Mouse (Mus musculus): ENCODE data around the gene Adm2.

Gene Adm2

DNA sequence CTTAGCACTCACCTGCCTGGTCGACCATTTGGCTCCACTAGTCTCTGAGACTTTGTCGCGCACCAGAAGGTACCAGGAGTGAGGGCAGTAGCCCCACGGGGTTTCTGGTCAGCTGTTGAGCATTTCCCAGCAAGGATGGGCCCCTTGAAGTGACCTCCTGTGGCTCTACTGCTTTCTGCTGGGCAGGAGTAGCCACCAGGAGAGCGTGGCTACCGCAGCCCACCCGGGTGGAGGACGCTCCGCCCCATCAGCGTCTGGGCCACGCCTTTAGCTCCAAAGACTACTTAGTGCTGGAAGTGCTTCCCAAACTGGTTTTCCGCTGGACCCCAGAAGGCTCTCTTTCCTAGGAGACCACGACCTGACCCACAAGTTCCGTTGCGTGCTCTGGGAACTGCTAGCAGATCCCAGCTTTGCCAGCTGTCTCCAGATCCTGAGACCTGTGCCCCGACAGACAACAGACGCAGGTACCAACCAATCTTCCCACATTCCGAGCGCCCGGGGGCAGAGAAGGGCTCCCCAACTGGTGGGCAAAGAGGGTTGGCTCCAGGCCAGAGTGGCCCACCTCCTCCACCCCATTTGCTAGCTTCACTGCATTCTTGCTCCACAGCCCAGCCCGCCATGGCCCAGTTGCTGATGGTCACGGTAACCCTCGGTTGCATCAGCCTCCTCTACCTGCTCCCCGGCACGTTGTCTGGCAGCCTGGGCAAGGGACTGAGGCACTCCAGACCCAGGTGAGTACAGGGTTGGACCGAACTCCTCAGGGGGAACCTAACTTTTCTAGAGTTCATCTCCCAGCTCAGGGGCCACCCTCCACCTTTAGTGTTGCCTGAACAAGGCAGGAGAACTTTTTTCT lies at the start of gene Adm2:
Adm2 (plus strand) TSS at position 51 of the 853 bp plus-strand sequence.
- DNase-seq (ENCODE audit: low spot score): peak; percentile 34

DNA sequence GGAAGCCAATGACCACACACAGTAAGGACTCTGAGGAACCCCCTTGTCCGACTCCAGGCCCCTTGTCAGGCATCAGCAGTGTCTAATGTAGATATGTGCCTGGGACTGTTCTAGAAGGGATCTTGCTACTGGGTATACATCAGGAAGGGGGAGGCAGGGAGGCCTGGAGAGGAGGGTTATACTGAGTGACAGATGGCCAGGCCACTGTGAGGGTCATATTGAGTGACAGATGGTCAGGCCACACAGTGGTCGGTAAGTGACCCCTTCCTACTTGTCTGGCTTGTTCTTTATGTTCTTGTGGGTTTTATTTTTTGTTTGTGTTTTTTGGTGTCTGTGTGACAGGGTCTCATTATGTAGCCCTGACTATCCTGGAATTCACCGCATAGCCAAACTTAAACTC lies 47.0 kb upstream of the Adm2 start:
- DNase-seq (ENCODE audit: low spot score): peak; percentile 43

DNA sequence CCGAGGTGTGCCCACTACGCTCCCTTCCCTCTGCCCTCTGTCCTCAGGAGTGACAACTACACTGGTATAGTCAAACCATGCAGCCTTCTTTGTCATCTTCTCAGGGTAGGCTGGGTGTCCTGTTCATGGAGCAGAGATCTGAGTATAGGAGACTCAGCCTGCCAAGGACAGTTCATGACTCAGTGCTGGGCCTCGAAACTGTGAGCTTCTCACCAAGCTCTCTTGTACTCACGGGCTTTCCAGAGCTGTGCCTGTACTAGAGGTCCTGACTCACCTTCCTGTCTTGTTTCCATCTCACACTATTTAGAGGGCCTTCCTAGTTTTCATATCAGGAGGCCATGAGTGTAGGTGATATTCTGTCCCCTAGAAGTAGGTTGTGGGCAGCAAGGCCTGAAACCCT lies 45.2 kb upstream of the Adm2 start:
- no peak for DNase-seq (ENCODE audit: low spot score)

DNA sequence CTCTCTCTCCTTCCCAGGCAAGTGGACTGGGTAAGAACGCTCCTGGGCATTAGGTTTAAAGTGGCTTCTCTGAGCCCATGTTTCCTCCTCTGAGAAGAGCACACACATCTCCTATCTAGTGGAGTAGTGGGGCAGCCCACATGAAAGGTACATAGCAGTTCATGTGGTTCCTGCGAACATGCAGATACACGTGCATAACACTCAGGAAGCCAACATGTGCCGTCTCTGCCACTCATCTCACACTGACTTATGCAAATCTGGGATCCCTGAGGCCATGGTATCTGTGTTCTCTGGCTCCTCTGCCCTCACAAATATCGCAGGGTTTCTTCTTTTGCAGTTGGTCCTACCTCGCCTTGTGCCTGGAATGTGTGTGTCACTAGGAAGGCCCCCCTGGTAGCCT lies 40.0 kb upstream of the Adm2 start:
- DNase-seq (ENCODE audit: low spot score): no peak

DNA sequence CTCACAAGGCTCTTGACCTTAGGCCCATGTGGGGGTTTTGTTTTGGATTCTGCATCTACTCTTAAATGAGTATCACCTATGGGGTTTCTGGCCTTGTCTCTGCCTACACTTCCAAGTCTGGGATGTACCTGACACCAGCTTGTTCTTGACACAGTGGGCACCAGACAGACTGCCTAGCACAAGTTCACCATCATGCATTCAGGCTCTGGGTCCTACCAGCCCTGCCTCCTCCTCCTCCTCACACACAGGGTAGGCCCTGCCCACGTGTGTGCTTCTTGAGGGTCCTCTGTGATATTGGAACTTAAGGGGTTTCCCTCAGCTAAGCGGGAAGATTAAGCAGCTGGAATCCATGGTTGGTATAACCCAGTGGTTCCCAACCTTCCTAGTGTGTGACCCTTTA lies 38.4 kb upstream of the Adm2 start:
- DNase-seq (ENCODE audit: low spot score): no peak

DNA sequence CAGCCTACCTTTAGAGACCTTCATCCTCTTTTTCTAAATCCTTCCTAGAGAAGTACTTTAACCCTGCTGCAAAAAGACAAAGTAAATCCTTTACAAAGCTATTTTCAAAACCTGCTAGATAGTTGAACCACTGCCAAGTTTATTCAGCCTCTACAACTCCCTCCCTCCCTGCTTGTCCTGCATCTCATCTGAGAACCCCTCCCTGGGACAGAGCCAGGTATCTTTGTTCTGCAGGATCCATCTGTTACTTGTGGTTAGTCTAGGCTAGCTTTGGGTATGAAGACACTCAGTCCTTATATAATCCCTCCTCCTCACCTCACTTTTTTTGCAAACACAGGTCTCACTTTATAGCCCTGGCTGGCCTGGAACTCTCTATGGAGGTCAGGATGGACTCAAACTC lies 37.5 kb upstream of the Adm2 start:
- DNase-seq (ENCODE audit: low spot score): no peak

DNA sequence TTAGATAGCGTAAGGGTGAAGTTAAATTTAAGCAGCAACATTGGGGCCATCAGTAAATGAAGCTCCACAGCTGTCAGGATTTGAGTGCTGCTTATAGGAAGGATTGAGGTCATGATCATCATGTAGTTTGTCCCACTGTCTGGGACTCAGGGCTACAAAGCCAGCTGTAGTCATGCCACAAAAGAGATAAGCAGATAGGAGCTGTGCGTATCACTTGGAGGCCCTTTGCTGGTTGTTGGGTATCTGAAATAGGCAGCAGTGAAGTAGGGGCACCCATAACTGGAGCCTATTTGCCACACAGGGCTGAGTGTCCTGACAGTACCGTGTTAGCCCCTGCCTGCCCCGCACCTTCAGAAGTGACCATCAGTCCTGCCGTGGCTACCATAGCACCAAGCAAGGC lies 37.0 kb upstream of the Adm2 start:
- no peak for DNase-seq (ENCODE audit: low spot score)

DNA sequence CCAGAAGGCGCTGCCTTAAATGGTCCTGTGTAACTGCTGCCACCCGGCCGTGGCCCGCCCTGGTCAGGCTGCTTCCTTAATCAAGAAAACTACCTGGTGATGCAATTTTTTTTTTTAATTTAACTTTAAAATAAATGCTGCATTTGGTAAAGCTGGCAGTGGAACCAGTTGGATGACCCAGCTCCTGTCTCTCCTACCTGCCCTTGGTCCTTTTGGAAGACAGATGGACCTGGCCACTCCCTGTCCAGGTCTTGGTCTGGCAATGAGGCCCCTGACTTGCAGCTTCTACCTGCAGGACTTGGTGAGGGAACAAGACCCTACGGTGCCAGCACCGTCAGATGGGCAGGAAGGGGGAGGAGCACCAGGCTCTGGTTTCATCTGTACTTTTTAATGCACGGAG lies 36.4 kb upstream of the Adm2 start:
- no peak for DNase-seq (ENCODE audit: low spot score)

DNA sequence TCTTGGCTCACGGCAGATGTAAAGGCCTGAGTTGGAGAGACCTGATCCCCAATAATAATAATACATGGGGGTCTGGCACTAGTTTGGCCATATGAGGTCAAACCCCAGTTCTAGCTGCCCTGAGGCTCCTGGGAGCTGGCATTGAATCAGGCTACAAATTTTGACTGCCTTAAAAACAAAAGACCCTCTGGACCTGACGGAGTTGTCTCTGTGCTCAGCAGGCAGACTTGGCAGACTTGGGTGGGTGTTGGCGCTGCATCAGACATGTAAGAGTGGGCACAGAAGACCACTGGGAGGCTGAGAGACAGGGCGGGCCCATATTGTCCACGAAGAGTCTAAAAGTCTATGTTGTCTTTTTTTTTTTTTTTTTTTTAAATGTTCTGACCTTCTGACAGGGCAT lies 35.9 kb upstream of the Adm2 start:
- DNase-seq (ENCODE audit: low spot score): no peak

DNA sequence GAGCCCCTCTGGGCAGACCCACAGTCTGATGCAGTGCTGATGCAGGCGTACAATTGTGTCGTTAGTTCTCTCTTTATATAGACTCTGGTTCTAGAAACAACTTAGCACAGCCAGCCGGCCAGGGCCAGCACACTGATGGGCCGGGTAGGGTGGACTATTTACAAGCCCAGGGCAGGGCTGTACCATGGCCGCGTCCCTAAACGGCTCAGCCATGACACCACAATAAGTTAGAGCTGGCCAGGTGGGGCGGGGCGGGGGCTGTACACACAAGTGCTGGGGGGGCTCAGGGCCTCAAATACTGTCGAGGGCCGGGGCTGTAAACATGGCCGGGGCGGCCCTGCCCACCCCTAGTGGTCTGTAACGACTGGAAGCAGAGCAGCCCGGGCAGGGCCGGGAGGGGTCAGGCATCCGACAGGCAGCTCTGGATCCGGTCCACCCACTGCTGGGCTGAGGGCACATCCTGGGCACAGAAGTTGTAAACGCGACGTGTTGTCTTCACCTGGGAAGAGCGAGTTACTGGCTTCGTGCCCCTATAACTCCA lies 34.2 kb upstream of the Adm2 start:
- DNase-seq (ENCODE audit: low spot score): no peak

DNA sequence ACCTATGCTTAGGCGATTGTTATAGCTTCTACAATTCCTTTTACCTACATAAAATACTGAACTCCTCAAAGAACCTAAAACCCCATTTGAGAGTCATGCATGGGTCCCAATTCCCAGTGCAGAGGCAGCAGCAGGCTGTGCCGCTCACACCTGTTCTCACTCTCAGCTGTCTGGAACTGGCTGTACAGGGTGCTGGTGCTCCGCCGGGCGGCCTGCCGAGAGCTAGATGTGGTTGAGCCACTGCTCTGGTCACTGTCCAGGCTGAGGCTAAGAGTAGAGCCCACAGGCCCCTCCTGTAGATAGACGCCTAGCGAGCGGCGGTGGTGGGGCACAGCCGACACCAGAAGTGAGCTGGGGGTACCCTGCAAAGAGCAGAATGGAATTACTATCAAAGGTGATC lies 33.1 kb upstream of the Adm2 start:
- no peak for DNase-seq (ENCODE audit: low spot score)

DNA sequence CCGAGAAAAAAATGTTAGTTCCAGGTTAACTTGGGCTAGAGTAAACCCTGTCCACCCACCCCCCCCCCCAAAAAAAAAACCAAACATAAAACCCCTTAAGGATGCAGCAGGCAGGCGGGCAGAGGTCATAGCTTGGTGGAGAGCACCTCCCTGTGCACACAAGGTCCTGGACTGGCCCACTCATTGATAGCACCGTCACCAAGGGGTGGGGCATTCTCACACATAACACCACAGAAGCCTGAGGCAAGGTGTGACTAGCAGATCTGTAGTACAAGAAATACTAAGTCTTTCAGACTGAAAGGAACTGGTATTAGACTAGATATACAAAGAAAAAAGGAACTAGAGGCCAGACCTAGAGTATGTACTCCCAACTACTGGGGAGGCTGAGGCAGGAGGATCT lies 31.0 kb upstream of the Adm2 start:
- DNase-seq (ENCODE audit: low spot score): no peak

DNA sequence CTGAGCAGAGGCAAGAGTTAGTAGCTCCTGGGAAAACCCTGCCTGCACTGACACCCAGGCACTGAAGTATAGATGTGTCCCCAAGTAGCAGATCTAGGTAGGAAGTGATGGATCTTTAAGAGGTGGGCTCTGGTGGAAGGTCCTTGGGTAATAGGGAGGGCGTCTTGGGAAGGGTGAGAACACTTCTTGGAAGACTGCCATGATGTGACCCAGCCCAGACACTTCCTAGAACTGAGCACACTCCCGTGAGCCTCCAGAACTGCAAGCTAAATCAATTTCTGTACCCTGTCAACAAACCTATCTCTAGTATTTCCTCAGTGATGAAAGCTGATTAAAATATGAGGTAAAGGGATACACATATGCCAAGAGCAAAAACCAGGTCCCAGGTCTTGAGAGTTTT lies 29.7 kb upstream of the Adm2 start:
- DNase-seq (ENCODE audit: low spot score): no peak

DNA sequence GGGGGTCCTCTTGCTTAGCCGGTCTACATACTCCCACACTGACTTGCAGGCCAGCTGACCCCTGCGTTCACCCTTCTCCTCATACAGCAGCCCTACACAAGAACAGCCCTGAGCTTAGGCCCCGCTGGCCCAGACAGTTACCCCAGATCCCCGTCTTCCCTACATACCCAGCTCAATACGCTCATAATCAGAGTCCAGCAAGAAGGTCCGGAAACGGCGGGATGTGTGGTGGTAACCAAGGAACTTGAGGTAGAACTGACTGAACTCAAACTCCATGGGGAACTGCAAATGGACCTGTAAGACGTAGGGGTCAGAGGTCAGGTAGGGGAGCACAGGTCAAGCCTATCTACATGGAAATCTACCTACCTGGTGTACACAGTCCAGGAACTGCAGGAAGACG lies 28.7 kb upstream of the Adm2 start:
- DNase-seq (ENCODE audit: low spot score): no peak

DNA sequence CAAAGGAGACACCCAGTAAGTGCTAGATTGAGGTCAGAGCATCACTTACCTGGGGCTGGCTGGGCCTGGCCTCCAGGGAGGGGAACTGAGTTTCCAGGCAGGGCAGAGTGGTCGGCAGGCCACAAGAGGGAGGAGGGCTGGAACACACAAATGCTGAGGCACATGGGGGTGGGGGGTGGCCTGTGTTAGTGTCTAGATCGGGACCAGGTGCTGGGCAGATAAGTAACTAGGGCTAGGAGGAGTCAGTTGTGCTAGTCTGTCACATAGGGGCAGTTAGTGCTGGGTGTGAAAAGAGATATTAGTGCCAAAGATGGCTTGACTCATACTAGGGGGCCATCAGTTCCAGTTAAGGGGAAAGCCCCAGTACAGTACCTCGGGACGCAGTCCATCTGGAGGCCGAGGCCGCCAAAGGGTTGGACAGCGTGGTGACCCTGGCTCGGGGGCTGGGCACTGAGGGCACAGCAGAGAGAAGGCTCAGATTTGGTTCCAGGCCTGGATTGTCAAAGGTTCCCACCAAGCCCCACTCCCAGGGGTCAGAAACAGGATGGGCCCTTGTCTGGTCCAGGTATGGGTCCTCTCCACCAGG lies 26.8 kb upstream of the Adm2 start:
- no peak for DNase-seq (ENCODE audit: low spot score)

DNA sequence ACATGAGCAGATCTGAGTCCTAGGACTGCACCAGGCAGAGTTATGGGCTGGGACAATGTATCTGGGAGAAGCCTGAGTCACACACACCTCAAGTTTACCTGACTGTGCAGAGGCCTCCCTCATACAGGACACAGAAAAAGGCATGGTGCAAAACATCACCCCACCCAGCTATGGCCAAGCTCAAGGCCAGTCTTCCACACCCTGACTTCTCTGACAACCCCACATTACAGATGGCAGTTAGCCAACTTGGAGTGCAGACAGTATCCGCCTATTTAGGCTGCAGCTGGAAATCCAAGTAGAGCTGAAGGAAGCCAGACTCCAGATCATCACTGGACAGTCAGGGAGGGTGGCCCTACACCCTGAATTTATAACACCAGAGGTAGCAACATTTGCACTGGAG lies 26.1 kb upstream of the Adm2 start:
- DNase-seq (ENCODE audit: low spot score): no peak

DNA sequence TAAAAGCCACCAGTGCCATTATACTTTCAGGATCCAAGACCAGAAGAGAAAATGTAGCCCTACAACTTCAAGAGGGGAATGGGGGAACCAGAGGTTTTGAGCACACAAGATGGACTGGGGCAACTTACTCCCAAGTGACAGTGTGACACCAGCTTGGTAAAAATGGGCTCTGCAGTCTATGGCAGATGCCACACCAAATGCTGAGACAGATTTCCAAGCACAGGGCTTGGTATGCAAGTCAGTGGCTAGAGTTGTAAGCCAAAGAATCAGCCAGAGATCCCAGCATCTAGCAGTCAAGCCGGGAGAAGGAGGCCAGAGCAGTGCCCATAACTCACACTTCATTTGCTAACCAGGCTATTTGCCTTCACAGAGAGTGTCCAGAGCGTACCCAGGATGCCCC lies 24.8 kb upstream of the Adm2 start:
- no peak for DNase-seq (ENCODE audit: low spot score)

DNA sequence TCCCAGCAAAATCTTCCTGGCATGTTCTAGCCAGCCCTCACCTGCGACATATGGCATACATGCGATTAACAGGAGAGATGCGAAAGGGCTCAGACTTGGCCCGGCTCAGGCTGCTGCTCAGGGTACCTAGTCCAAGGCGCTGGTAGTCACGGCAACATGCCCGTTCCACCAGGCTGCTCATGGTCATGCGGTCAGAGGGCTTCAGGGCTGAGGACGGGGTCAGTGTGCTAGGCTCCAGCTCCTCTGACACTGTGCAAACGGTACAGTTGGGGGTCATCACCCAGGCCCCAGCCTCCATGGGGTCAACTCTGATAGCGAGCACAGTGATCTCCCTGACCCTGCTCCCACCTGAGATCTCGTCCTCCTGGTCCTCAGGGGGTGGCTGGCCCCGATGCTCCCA lies 22.3 kb upstream of the Adm2 start:
- DNase-seq (ENCODE audit: low spot score): no peak

DNA sequence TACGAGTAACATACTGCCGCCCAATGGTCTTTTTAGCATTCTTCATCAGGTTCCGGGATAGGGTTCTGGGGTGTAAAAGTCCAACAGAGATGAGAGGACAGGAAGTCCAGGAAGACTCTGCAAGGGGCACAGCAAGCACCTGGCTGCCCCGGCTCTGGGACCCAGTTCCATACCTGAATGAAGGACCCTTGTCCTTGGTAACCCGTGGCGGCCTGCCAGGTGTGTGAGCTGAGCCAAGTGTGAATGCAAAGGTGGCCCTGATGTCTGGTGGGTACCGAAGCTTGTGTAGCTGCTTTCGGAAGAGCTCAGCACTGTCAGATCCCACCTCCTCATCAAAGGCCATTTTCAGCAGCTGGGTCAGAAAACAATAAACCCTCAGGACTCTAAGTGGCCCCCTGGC lies 21.9 kb upstream of the Adm2 start:
- no peak for DNase-seq (ENCODE audit: low spot score)

DNA sequence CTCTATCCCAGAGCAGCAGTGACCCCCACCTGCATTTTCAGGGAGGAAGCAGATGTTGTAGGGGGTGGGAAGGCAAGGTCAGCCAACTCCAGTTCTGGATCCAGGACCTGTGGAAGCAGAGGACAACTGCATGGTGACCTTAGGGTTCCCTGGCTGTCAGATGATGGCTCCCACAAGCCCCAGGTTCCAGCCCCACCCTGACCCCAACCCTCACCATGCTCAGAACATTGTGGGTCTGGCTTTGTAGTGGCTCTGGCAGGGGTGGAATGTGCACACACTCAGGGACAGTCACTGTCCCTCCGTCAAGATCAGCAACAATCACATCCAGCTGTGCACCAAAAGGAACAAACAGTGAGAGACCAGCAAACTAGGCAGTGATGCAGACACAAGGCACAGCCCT lies 16.6 kb upstream of the Adm2 start:
- DNase-seq (ENCODE audit: low spot score): no peak

DNA sequence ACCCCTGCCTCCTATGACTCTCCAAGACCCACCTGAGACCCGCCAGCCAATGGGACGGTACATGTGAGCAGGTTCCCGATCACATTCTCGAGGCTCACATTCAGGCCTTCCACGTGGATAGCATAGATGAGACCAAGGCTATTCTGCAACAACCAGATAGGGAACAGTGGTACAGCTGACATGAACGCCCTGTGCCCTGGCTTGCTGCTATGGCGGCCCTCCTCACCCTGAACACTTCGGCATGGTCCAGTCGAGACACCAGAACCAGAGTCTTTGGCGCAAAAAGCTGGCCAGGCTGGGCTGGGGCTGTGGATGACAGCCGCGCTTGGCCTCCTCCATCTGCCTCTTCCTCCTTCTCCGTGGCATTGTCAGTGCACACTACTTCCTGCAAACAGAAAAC lies 15.1 kb upstream of the Adm2 start:
- DNase-seq (ENCODE audit: low spot score): no peak

DNA sequence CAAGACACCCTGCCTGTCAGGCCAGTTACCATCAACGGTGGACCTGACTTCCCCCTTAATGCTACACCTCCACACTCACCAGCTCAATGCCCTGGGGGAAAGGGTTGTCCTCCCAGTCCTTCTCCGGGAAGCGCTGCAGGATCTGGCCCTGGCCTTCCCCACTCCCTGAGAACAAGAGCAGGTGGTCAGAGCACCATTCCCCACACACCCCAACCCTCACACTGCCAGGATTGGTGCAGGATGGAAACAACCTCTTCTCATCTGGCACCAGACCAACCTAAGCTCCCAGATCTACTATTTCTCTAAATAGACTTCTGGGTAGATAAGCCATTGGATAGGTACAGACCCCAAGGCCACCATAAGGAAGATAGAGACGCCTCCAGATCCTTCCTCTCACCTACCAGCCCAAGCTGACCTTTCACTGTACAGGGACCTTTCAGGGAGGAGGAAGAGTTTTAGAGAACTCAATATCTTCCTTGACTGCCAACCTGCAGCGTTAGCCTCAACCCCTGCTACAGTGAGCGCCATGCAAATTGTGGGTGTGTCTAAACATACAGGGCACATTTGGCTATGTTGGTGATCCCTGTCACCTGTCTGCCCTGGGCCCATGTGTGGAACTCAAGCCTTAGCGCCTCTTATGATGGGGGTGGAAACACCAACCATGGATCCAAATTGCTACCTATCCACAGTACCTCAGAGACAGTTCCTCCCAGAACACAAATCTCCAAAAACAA lies 13.9 kb upstream of the Adm2 start:
- no peak for DNase-seq (ENCODE audit: low spot score)

DNA sequence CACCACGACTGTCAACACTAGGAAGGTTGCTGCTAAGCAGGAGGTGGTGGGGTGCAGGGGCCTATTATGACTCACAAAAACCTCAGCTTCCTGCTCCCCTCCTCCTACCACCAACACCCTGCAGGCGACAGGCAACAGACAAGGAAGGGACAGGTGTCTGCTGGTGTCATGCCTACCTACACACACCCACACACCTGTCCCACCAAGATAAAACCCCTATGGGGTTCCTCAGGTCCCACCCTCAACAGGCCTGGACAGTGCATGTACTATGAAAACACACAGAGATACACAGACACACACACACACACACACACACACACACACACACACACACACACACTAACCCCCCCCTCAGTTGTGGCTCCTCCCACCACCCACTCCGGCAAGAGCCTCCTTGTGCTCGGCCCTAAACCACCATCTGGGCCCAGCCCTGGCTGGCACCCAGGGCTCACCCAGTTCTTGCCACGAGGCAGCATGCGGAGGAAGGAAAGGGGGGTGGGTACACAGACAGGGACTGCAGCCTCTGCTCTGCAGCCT lies 12.5 kb upstream of the Adm2 start:
- DNase-seq (ENCODE audit: low spot score): no peak
